Mouse (Mus musculus) stomach, postnatal 0 days (tissue): ENCODE data around the gene Tada1. TPM values are rescaled to one million over a fixed set of nuclear protein-coding genes. Genes with fewer than 3 reads are reported as not detected.

Experiments
- ATAC-seq: fragments of 200-750 bp; cut with Nextera tagmentation; 2 replicates; pipeline ENCODE4 v1.8.0; 2017; ENCODE audit not compliant: low FRiP score, low TSS enrichment
- DNase-seq: peaks from one replicate; pipeline ENCODE4 v3.0.0-alpha.2; 2016; ENCODE audit warnings: low spot score
- H3K27ac ChIP-seq: fragments of 300-500 bp; sonication (generic); replicated peaks from 2 replicates; pipeline ENCODE4 v1.5.1; 2014; ENCODE audit warnings: mild to moderate bottlenecking, control low read depth
- H3K27me3 ChIP-seq: fragments of 300-500 bp; sonication (generic); 2 replicates; pipeline ENCODE4 v1.6.1; 2014; ENCODE audit warnings: low read length; ENCODE audit not compliant: control insufficient read depth, insufficient read depth
- H3K36me3 ChIP-seq: fragments of 300-500 bp; sonication (generic); 2 replicates; pipeline ENCODE4 v1.6.1; 2014; ENCODE audit warnings: low read length, mixed read lengths; ENCODE audit not compliant: control insufficient read depth, insufficient read depth
- H3K4me1 ChIP-seq: fragments of 300-500 bp; sonication (generic); replicated peaks from 2 replicates; pipeline ENCODE4 v1.6.1; 2014; ENCODE audit warnings: antibody characterized with exemption; ENCODE audit not compliant: control insufficient read depth, insufficient read depth
- H3K4me2 ChIP-seq: fragments of 300-500 bp; sonication (generic); replicated peaks from 2 replicates; pipeline ENCODE4 v1.6.1; 2014; ENCODE audit warnings: low read depth, mild to moderate bottlenecking, control low read depth, moderate library complexity
- H3K4me3 ChIP-seq: fragments of 300-500 bp; sonication (generic); 2 replicates; pipeline ENCODE4 v1.5.1; 2014; ENCODE audit warnings: low read depth, low read length, control low read depth
- H3K9ac ChIP-seq: fragments of 300-500 bp; sonication (generic); 2 replicates; pipeline ENCODE4 v1.6.1; 2014; ENCODE audit warnings: mild to moderate bottlenecking, low read length, control low read depth, mixed read lengths
- H3K9me3 ChIP-seq: fragments of 300-500 bp; sonication (generic); 2 replicates; pipeline ENCODE4 v1.6.1; 2016; ENCODE audit warnings: low read length; ENCODE audit not compliant: control insufficient read depth
- CTCF ChIP-seq: IDR thresholded peaks from 2 replicates; pipeline ENCODE4 v1.5.1; 2016; ENCODE audit warnings: antibody characterized with exemption, low read depth, mild to moderate bottlenecking, moderate library complexity
- EP300 ChIP-seq: optimal IDR thresholded peaks from 2 replicates; pipeline ENCODE3; 2016; ENCODE audit warnings: antibody characterized with exemption
- WGBS: fragments of 180-500 bp; shearing (Covaris S2); extraction: QIAGEN DNeasy Blood & Tissue Kit; methylation state at CpG from one replicate; pipeline ENCODE4 v1.1.7; 2014; 5-methylcytosine and 5-hydroxymethylcytosine counted together
- polyA plus RNA-seq: library from polyadenylated mRNA; unstranded; fragments of >200 nt; fragmentation: Nextera tagmentation; extraction: Ambion mirVana; gene quantifications from 2 replicates; pipeline ENCODE4 v1.2.1, GENCODE M21; 2015

Tada1 gene
- polyA plus RNA-seq, 1 experiment from 2014 or later, result 18.8 TPM

DNA sequence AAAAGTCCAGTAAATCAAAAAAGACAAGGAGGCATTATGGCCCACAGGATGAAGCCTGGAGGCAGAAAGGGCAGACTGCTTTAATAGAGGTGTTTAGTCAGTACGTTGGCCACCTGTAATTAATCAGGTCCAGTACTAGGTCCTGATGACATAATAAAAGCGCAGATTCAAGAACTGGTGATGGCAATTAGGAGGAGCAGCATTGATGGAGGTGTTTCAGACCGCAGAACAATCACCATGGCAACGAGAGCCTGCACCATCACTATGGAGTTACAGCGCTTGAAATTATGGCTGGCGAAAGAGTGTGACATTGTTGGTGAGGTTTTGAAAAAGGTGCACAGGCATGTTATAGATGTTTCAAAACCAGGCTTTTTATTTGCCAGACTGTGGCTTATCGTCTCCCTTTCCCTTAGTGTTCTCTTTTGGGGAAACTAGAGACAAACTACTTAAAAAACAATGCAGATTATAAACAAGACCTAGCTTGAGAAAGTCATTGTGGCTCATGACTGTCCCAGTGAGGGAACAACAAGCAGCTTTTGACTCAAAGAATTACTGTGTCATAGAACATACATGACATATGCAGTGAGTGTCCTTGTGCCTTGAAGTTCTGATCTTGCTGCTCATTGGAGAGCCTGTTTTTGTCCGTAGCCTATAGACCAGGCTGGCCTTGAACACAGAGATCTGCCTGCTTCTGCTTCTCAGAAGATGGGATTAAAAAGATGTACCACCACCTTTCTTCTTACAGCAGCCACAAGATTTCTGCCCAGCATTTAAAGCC is 34.4 kb upstream of the Tada1 start:
- no peaks in the 10 kb centered on the region for H3K27me3 ChIP-seq
- TF ChIP-seq CTCF, result no peak
- no peak for TF ChIP-seq EP300
- H3K36me3 ChIP-seq, result no peaks in the 10 kb centered on the region
- ATAC-seq (no peak), DNase-seq (no peak)
- H3K4me1 ChIP-seq, result no peaks in the 10 kb centered on the region
- no peak overlapping the region for H3K27ac ChIP-seq
- H3K9me3 ChIP-seq, result no peaks in the 10 kb centered on the region
- 77% methylated on average over 8 of the region's 8 CpGs for WGBS
- no peak overlapping the region for H3K9ac ChIP-seq
- H3K4me2 ChIP-seq, result no peak overlapping the region
- H3K4me3 ChIP-seq, result no peak overlapping the region

DNA sequence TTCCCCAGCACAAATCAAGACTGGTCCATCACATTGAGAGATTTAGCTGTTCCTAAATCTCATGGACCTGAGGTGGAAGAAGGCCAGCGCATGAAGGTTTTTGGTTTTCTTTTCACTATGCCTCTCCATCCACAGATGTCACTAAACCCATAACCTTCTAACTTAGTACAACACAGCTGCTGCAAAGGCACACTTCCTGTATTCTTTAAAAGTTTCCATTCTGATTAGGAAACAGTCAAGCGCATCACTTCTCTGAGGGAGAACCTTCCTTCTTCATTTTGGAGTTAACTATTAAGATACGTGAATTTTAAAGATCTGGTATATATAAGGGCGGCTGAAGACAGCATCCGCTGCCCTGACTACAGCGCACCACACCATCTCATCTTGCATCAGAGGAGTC is 33.3 kb upstream of the Tada1 start:
- H3K27me3 ChIP-seq, result no peaks in the 10 kb centered on the region
- TF ChIP-seq CTCF (no peak), EP300 (no peak)
- H3K36me3 ChIP-seq, result no peaks in the 10 kb centered on the region
- no peak for DNase-seq
- H3K9ac ChIP-seq, result no peak overlapping the region
- no peak overlapping the region for H3K4me3 ChIP-seq
- H3K9me3 ChIP-seq, result no peaks in the 10 kb centered on the region
- H3K4me2 ChIP-seq, result no peak overlapping the region
- 89% methylated on average over 6 of the region's 6 CpGs for WGBS
- H3K27ac ChIP-seq, result no peak overlapping the region
- H3K4me1 ChIP-seq, result no peaks in the 10 kb centered on the region
- ATAC-seq, result no peak

DNA sequence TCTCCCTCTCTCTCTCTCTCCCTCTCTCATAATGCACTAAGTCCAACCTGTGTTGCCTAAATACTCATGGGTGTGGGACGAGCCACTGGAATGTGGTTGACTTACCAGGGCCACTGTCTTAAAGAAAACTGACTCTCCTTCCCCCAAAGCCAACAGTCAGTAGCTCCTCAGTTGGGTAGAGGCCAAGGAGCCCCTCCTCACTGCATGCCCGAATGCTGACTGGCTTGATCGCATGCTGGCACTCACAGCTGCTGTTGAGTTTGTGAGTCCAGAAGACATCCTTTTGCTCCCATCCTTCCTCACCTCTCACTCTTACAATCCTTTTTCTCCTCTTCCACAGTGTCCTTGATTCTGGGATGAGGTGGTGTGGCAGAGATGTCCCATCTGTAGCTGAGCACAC is 32.0 kb upstream of the Tada1 start:
- Histone ChIP-seq H3K9ac (no peak overlapping the region), H3K27me3 (no peaks in the 10 kb centered on the region), H3K4me2 (no peak overlapping the region), H3K36me3 (no peaks in the 10 kb centered on the region), H3K4me3 (no peak overlapping the region), H3K9me3 (no peaks in the 10 kb centered on the region), H3K27ac (no peak overlapping the region), H3K4me1 (no peaks in the 10 kb centered on the region)
- TF ChIP-seq EP300, result no peak
- no peak for TF ChIP-seq CTCF
- WGBS, result 63% methylated on average over 3 of the region's 3 CpGs
- ATAC-seq (no peak), DNase-seq (no peak)

DNA sequence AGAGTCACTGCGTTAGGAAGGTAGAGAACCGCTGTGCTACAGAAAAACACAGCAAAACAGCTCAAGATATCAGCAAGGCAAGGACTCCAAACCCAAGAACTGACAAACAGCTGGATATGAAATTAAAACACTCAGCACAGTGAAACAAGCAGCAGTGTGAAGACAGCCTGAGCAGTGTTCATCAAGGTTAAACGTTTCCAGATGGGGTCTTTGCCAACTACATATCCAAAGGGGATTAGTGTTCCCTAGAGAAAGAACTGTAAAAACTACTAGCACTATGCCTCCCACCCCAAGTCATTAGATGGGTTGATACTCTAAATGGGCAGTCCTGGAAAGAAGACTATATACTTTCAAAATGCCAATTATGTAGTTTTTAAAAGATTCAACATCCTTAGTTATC is 29.6 kb upstream of the Tada1 start:
- Histone ChIP-seq H3K9me3 (no peaks in the 10 kb centered on the region), H3K27me3 (no peaks in the 10 kb centered on the region), H3K4me2 (no peak overlapping the region), H3K9ac (no peak overlapping the region), H3K27ac (no peak overlapping the region), H3K36me3 (no peaks in the 10 kb centered on the region), H3K4me3 (no peak overlapping the region), H3K4me1 (no peaks in the 10 kb centered on the region)
- ATAC-seq (no peak), DNase-seq (no peak)
- no peak for TF ChIP-seq EP300
- no peak for TF ChIP-seq CTCF
- WGBS, result 69% methylated on average over 3 of the region's 3 CpGs

DNA sequence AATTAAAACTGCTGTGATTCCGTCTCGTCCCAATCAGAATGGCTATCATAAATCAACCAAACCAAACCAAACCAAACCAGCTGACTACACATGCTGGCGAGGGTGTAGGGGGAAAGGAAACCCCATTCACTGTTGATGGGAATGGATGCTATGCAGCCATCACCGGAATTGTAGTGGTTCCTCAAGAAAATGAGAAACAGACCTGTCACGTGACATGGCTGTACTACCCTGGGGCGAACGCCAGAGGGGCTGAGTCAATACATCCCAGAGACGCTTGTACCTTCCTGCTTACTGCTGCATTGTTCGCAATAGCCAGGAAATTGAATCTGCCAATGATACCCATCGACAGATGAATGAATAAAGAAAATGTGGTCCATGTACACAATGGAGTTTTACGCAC is 29.1 kb upstream of the Tada1 start:
- Histone ChIP-seq H3K9ac (no peak overlapping the region), H3K4me3 (no peak overlapping the region), H3K27ac (no peak overlapping the region), H3K27me3 (no peaks in the 10 kb centered on the region), H3K4me1 (no peaks in the 10 kb centered on the region), H3K4me2 (no peak overlapping the region), H3K36me3 (no peaks in the 10 kb centered on the region), H3K9me3 (no peaks in the 10 kb centered on the region)
- 81% methylated on average over 11 of the region's 11 CpGs for WGBS
- DNase-seq (no peak), ATAC-seq (no peak)
- TF ChIP-seq EP300, result no peak

DNA sequence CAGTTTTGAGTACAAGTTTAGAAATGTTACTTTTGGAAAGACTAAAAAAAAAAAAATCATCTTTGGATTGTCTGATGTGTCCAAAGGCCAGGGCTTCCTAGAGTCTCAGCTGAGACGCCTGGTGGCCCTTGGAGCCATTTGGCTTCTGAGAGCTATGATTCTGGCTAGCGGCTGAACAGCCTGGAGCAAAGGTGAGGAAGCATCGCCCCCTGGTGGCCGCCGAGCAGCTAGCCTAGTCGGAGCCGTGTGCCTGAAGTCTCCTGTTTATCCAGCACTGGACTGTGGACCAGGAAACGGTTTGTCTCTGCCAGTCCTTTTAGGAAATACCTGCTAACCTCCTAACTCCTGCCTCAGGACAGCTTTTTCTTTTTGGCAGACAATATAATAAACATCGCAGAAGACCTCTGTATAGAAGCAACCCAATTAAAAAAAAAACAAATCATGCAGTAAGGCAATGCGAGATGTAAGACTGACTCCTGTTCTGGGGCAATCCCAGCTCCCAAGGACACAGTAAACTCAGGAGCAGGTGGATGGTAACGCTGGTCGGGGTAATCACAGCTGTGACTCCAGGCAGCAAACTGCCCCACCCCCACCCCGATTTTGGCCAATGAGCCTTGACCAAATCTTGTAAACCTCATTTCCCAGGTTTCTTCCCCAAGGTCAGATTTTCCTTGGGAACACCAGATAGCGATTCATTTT is 18.6 kb upstream of the Tada1 start:
- Histone ChIP-seq H3K4me2 (no peak overlapping the region), H3K9me3 (no peaks in the 10 kb centered on the region), H3K4me3 (no peak overlapping the region), H3K27ac (no peak overlapping the region), H3K4me1 (no peaks in the 10 kb centered on the region), H3K36me3 (no peaks in the 10 kb centered on the region), H3K9ac (no peak overlapping the region), H3K27me3 (no peaks in the 10 kb centered on the region)
- ATAC-seq, result peak; percentile 91
- peak; percentile 89 for DNase-seq
- TF ChIP-seq EP300, result no peak
- TF ChIP-seq CTCF, result peak; percentile 92
- 22% methylated on average over 14 of the region's 14 CpGs for WGBS
